Mouse (Mus musculus): ENCODE results near the gene Neurl4.
"Not testable (repeated sequence)": the region's sequence is repeated elsewhere in the genome, so short reads cannot be mapped to it uniquely, and the experiment has no call there.

- TF ChIP-seq CTCF (conservative IDR thresholded peaks at IDR 0.05; ENCODE audit: low read length); NANOG (IDR thresholded peaks at IDR 0.05; ENCODE audit: borderline replicate concordance, low read length); POU5F1 (IDR thresholded peaks at IDR 0.05; ENCODE audit: borderline replicate concordance, low read length): not testable (repeated sequence)
These were observed 15.9 kb downstream of the Neurl4 start for GRCm38 (mm10) chr11:69916652-69917378.

Data from E14TG2a.4 (cell line).